Mouse (Mus musculus) retina, postnatal 7 days (tissue): Measurements from ENCODE around the gene Tmem54.

Source experiments
- DNase-seq: peaks from one replicate; pipeline ENCODE4 v3.0.0-alpha.2; 2012; ENCODE audit warnings: low read depth, low spot score

Gene Tmem54

DNA sequence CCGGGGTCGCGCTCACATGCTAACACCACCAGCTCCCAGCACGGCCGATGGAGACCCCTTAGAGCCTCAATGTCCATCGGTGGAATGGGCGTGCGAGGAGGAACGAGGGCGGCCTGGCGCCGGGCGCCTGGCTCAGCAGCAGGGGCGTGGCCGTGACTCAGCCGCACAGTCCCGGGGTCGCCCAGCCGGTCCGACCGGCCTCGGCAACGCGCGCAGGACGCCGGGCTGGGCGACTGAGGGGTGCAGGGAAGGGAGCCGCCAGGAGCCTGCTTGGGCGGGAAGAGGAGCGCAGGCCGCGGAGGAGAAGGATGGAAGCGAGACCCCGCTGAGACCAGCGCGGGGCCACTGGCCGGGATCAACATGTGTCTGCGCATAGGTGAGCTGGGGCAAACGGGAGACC lies at the start of gene Tmem54:
Tmem54 (plus strand) TSS at position 193 of the 400 bp plus-strand sequence.
- DNase-seq: no peak

DNA sequence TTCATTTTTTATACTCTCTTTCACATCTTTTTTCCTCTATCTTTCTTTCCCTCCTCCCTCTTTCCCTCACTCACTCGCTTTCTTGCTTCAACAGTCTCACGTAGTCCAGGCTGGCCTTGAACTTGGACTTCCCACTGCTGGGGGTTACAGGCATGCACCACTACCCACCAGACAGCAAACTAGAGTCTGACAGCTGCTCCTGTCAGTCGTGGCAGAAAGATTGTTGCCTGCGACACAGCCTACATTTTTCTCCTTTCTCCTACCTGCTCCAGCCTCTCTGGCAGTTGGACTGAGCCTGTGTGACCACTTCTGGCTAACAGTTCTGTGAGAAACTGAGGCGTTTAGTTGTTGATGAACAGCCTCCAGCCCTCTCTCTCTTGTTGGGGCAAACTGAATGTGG lies 49.8 kb upstream of the Tmem54 start:
- no peak for DNase-seq

DNA sequence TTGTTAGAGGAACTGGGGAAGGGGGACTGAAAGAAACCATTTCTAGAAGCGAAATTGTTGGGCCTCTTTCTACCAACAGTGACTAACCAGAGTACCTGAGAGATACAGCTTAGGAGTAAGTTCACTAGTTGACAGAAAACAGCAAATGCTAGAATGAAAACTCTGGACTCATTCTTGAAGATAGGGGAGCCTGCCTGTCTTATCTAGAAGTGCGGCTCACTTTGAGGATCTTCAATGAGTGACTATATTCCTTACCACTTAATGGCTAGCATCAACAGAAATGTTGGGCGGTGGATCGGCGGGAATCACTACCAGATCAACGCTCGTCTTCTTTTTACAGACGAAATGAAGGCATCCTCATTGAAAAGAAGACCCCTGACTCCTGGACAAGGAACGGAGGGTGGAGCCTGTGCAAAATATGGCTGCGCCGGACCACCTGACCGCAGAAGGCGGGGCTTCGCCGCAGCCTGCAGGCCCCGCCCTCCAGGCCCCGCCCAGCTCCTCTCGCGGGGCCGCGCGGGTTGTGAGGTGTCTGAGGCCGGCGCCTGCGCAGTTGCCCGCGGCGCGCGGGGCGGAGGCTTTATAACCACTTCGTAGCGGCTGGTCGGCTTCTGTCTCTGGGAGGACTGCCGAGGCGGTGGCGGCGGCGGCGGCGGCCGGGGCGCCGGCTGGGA lies 47.7 kb upstream of the Tmem54 start:
- DNase-seq: peak; percentile 93

DNA sequence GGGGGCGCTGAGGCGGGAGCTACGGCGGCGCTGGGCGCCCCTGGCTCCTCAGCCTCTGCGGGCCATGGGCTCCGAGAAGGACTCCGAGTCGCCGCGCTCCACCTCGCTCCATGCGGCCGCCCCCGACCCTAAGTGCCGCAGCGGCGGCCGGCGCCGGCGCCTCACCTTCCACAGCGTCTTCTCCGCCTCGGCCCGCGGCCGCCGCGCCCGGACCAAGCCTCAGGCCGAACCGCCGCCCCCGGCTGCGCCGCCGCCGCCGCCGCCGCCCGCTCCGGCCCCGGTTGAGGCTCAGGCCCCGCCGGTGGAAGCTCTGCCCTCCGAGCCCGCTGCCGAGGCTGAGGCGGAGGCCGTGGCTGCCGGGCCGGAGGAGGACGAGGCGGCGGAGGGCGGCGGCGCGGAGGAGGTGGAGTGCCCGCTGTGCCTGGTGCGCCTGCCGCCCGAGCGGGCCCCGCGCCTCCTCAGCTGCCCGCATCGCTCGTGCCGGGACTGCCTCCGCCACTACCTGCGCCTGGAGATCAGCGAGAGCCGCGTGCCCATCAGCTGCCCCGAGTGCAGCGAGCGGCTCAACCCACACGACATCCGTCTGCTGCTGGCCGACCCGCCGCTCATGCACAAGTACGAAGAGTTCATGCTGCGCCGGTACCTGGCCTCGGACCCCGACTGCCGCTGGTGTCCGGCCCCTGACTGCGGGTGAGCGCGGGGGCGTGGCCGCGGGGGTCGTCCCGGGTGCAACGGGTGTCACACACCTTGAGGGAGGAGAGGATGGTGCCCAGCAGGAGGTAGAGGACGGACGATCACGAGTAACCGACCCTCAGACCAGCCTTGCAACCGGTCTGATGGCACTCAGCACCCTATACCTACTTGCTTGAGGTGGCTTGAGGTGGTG lies 46.9 kb upstream of the Tmem54 start, which contains the start of gene Rnf19b:
Rnf19b (plus strand) TSS at position 65 of the 886 bp plus-strand sequence.
- peak; percentile 17 for DNase-seq

DNA sequence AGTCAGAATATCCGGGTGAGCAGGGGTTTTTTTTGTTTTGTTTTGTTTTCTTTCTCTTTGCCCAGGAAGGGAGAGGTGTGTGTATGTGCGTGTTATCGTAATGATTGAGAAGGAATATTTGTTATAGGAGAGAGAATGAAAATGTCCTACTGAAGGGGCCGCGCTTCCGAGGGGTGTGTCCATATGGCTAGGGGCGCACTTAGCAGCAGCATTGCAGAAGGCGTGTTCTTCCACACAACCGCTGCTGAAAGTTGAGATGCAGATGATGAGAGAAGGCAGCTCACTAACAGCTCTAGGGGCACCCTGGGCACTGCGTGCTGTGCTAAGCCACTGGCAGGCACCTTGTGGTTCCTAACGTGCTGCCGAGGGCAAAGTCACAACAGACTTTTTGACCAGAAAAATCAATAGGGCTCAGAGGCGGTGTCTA lies 46.2 kb upstream of the Tmem54 start:
- DNase-seq: no peak

DNA sequence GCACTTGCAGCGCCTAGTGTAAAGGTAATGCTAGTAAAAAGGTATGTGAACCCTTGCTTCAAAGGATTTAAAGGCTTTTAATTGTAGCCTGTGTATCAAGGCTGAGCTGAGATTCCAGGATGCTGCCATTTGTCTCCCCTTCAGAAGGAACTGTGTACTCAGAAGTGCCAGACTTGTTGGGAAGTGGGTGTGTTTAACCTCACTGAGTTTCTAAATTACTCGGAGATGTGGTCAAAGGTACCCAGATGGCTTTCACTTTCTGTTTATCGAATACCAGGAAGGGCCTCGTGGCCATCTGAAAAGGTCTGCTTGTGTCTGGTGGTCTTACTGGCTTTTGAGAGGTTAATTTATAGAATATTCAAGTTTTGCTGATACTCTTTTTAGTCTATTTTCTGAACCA lies 45.4 kb upstream of the Tmem54 start:
- DNase-seq: no peak

DNA sequence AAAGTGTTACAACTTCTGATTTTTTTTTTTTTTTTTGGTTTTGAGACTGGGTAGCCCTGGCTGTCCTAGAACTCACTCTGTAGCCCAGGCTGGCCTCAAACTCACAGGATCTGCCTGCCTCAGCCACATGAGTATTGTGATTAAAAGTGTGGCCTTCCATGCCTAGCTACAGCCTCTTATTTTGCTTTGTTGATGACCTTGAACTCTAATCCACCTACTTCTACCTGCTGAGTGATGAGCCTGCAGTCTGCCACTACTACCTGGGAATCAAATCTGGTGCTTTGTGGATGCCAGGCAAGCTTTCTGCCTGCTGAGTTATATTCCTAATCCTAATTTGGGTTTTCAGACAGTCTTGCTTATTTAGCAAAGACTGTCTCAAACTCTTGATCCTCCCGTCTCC lies 43.9 kb upstream of the Tmem54 start:
- no peak for DNase-seq

DNA sequence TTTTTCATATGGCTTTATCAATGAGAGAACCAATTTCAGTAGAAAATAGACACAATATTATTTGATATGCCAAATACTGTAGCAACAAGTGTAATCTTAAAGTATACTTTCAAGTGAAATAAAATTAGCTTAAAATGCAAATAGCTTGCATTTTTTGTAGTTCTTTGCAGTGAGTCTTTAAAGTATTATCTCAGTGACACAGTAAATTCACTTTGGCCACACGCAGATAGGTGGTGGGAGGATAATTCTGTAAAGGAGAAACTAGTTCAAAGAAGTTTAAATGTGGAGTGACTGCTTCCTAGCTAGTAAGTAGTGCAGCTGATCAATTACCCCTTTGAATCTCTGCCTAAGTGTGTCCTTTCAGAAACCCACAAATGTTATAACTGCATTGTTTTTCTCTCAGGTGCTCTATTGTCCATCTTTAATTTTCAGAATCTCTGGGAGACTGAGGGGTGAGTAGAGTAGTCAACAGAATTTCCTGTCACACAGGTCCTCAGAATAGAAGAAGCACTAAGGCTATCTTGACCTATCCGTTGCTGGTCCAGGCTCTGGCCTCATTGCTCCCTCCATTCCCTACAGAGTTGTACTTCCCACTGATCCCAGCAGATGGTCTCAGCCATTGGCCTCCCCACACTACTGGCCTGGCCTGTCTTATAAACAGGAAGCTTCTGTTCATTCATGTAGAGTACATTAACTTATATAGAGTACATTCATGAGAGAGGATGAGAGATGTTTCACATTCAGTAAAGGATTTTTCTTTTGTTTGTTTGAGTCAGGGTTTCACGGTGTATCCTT lies 42.9 kb upstream of the Tmem54 start:
- DNase-seq: no peak

DNA sequence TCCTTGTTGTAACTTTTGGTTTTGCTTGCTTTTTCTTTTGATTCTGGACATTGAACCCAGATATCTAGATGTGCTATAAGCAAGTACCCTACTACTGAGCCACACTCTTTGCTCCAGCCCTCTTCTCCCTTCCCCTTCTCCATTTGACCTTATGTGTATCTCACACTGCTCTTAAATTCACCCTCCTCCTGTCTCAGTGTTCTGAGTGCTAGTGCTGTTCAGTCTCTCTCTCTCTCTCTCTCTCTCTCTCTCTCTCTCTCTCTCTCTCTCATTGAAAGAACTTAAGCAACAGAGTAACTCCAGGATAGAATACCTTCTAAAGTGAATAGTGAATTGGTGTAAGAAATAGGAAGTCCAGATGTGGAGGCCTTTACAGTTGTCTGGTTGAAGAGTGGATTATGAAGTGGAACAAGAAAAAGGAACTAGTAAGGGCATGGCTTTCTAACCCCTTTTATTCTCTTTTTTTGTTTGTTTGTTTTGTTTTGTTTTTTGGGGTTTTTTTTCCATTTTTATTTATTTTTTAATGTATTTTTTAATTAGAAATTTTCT lies 39.6 kb upstream of the Tmem54 start:
- no peak for DNase-seq

DNA sequence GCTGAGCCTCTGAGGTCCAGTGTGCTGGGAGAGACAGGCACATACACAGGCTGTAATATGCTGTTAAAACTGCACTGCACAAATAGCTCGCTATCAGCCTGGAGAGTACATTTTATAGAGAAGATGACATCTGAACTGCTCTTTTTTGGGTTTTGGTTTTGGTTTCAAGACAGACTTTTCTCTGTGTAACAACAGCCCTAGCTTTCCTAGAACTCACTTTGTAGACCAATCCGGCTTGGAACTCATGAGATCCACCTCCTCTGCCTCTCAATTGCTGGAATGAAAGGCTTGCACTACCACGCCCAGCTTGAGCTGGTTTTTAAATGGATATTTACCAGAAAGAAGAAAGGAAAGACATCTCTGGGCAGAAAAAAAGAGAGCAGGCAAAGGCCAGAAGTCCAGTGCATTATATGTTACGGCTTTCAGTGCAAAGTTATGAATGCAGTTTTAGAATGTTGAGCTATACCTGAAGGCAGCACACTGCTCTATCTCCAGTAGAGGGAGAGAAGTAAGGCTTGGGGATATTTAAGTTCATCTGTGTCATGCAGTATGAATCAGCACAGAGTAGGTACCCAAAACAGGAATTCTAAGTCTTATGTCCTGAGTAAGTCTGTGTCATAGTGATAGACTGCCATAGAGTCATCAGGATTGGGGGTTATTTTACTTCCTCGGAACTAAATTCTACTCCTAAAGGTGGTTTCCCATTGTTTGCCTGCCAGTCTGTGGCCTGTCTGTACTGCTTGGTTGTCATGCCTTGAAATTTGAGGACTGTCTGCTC lies 37.5 kb upstream of the Tmem54 start:
- DNase-seq: no peak

DNA sequence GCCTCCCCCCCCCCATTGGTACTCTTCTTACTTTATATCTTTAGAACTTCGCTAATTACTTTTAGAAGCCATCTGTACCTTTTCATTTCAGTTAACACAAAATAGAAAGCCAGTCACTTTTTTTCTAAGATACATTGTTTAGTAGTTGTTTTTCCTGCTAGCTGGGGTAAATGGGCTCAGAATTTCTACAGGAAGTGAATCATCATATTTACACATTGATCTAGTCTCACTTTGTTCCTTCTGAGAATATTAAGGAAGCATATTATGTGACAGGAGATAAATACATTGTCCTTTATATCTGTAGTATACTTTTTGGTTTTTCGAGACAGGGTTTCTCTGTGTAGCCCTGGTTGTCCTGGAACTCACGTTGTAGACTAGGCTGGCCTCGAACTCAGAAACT lies 36.5 kb upstream of the Tmem54 start:
- DNase-seq: no peak

DNA sequence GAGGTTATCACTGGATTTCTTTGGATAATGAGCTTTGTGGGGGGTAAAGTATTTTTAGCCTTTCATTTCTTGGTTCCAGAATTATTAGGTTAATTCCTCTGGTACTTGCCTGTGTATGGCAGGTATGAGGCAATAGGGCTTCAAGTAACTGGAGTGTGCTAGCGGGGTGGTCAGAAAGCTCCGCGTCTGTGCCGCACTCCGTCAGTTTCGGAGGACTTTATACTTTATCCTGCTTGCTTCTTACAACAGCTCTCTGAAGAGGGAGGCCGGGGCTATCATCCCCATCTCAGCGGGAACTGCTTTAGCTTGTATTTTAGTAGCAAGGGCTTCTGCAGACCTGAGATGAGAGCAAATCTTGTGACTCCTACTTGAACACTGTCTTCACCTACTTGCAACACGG lies 26.2 kb upstream of the Tmem54 start:
- DNase-seq: no peak

DNA sequence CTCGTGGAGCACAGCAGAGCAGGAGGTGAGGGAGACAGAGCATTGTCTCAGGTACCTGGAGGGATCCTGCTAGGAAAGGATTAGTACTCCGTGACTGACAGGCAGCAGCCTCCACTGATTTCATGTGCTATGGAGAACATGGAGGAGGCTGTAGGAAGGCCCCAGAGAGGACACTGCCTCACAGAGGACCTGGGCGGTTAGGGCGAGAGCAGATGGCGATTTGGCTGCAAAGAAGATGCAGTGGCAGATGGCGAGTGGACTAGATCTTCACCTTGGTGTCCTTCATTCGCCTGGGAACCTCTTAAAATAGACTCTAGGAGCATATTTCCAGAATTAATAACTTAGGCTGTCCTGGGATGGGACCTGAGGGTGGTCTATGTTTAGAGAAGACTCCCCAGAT lies 24.3 kb upstream of the Tmem54 start:
- DNase-seq: no peak

DNA sequence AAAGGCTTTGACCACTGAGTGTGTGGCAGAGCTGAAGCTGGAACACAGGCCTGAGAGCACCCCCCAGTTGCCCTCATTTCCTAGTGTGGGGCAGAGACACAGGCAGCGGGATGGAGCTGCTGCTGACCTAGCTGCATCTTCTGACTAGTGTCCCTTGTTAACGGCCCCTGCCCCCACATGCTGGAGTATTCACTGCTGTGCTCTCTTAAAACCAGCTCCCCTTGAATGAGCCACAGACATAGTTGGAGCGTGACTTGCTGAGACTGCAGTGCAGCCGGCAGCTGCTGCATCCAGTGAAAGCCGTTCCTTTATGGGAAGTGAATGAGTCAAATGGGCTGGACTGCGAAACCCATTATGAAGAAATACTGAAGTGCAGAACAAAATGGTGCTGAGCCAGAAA lies 23.8 kb upstream of the Tmem54 start:
- DNase-seq: no peak

DNA sequence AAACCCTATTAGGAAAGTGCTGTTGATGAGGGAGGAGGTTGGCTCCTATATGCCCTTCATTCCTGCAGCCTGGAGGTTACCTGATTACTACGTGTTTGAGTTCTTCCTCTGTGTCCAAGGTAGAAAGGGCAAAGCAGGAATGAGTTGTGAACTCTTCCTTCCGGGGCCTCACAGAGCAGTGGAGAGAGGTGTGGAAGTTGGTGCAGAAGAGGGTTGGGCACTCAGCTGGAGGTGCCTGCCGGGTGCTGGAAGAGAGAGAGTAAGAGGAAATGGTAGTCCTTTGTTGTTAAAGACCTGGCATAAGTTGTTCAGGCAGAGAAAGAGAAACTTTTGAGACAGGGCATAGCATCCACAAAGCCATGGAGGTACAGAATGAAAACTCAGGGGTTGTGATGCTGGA lies 23.4 kb upstream of the Tmem54 start:
- no peak for DNase-seq

DNA sequence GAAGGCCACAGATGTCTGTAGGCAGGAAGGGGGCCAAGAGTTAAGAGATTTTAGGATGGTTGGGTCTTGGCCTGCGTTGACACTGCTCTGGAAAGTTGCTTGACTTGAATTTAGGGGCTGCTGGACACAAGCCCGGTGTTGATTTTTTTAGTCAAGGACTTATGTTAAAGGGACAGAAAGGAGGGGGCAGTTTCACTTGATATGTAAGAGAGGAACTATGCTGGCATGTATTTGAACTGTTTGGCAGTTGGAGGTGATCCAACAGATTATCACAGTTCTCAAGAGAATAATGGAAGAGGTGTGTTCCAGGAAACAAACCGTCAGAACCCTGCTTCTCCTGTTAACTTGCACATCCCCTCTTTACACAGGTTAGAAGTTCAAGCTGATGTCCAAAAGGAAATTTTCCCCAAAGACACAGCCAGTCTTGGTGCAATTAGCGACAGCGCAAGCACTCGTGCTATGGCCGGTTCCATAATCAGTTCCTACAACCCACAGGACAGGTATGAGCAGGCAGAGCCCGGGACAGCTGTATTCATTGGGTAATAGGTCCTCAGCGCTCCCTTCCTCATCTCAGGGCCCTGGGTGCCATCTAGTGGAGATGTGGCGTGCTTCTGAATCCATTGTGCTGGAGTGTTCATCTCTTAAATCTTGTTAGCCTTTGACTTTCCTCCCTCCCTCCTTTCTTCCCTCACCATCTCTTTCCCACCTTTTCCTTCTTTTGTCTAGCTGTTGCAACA lies 22.8 kb upstream of the Tmem54 start:
- DNase-seq: peak; percentile 58

DNA sequence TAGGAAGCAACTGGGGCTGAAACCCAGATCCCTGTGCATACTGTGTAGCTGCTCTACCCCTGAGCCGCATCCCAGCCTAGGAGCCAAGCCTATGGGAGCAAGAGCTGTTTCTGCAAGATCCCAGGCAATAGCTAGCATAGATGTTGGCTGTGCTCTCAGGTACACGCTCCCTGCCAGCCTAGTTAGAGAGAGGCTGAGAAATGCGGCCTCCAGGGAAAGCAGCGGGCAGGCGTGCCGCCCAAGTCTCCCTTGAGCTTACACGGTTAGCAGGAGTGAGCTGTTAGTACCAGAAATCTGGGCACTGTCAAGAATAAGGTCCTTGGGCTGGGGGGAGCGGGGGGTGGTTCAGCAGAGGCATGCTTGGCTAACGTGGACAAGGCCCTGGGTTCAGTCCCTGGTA lies 20.5 kb upstream of the Tmem54 start:
- no peak for DNase-seq

DNA sequence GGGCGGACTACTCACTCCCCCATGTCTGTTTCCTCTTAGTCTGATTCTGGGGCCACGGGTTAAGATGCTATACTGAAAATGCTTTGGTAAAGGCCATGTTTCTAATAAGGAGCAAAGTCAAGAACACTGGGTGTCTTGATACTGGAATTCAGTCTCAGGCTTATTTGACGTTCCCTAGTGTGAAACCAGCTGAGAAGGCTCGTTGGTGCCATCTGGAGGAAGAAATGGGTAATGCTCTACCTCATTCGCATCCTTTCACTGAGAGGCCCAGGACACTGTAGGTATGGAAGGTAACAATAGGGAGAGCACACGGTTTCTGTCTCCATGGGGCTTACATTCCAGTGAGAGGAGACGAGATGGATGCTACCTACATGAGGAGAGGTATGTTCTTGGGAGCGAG lies 19.3 kb upstream of the Tmem54 start:
- peak; percentile 61 for DNase-seq

DNA sequence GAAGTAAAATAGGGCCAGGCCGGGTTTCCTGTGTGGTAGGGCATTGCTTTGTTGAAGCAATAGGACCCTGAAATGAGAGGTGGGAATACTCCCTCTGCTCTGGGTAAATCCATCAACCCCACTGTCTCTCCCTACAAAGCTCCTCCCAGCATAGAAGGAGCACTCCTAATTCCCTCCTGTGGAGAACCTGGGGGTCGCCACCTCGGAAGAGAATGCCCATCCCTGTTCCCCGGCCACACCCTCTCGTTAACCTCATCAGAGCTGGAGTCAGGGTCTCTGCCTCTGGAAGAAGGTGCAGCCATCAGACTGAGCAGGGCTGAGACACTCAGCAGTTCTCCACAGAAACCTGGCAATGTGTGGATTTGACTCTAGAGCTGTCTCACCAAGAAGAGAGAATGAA lies 17.5 kb upstream of the Tmem54 start:
- no peak for DNase-seq

DNA sequence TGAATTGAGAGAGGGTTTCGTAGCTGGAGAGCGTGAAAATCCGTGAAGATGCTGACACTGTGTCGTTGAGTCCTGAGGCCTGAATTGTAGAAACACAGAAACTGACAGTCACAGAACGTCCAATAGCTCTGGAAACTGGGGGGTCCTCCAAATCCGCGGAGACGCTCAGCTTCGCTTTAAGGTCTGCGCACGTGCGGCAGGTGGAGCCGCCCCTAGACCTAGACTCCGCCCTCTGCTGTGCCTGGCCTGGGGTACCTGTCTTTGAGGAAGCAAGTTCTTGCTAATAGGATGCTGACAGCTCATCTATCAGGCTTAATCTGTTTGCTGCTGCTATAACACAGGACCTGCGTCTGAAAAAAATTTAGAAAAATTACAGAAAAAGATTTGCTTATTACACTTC lies 10.1 kb upstream of the Tmem54 start:
- DNase-seq: no peak
